Mouse (Mus musculus) liver, embryonic 14.5 days (tissue): ENCODE results near the gene Pld6. TPM values are rescaled to one million over a fixed set of nuclear protein-coding genes. Genes with fewer than 3 reads are reported as not detected.

ENCODE experiments used
- ATAC-seq: fragments of 200-750 bp; cut with Nextera tagmentation; 2 replicates; pipeline ENCODE4 v1.8.0; 2017; ENCODE audit warnings: moderate number of reproducible peaks, mild to moderate bottlenecking, moderate library complexity; ENCODE audit not compliant: insufficient read depth
- DNase-seq, 3 experiments: peaks; one replicate each; pipeline ENCODE4 v3.0.0-alpha.2; 2012 to 2013; ENCODE audit warnings: low read depth in 3 of 3, low spot score in 3 of 3
- H3K27ac ChIP-seq: fragments of 300-500 bp; sonication (generic); 2 replicates; pipeline ENCODE4 v1.5.1; 2014; ENCODE audit warnings: moderate library complexity, mild to moderate bottlenecking, control low read depth, inconsistent platforms
- H3K27me3 ChIP-seq: fragments of 300-500 bp; sonication (generic); 2 replicates; pipeline ENCODE4 v1.6.1; 2014; ENCODE audit warnings: mild to moderate bottlenecking, low read length, moderate library complexity; ENCODE audit not compliant: control insufficient read depth, insufficient read depth
- H3K36me3 ChIP-seq: fragments of 300-500 bp; sonication (generic); replicated peaks from 2 replicates; pipeline ENCODE4 v1.6.1; 2014; ENCODE audit warnings: low read depth; ENCODE audit not compliant: control insufficient read depth, insufficient read depth
- H3K4me1 ChIP-seq, 2 experiments: fragments of 200-500 bp in 1 of 2; fragments of 300-500 bp in 1 of 2; sonication (generic) in 1 of 2; replicated peaks; 2 replicates each; pipeline ENCODE4 v1.6.1; 2012 to 2014; ENCODE audit warnings: antibody characterized with exemption in 1 of 2, inconsistent platforms in 1 of 2, low read length in 1 of 2; ENCODE audit not compliant: control insufficient read depth in 2 of 2, insufficient read depth in 2 of 2
- H3K4me2 ChIP-seq: fragments of 300-500 bp; sonication (generic); 2 replicates; pipeline ENCODE4 v1.6.1; 2014; ENCODE audit warnings: low read depth, mild to moderate bottlenecking, control low read depth, moderate library complexity
- H3K4me3 ChIP-seq, 2 experiments: fragments of 200-500 bp in 1 of 2; fragments of 300-500 bp in 1 of 2; sonication (generic) in 1 of 2; 2 replicates each; pipeline ENCODE4 v1.5.1; 2012 to 2014; ENCODE audit warnings: low read depth in 2 of 2, low read length in 2 of 2, mild to moderate bottlenecking in 2 of 2, control low read depth in 1 of 2, inconsistent platforms in 1 of 2, moderate library complexity in 1 of 2; ENCODE audit not compliant: insufficient read depth in 1 of 2
- H3K9ac ChIP-seq: fragments of 300-500 bp; sonication (generic); replicated peaks from 2 replicates; pipeline ENCODE4 v1.6.1; 2014; ENCODE audit warnings: mild to moderate bottlenecking, control low read depth, moderate library complexity
- H3K9me3 ChIP-seq: fragments of 300-500 bp; sonication (generic); 2 replicates; pipeline ENCODE4 v1.6.1; 2016; ENCODE audit warnings: low read length, mixed read lengths; ENCODE audit not compliant: control insufficient read depth
- CTCF ChIP-seq: IDR thresholded peaks from 2 replicates; pipeline ENCODE4 v1.5.1; 2016; ENCODE audit warnings: antibody characterized with exemption, low read depth, control low read depth
- EP300 ChIP-seq: IDR thresholded peaks from 2 replicates; pipeline ENCODE4 v1.6.1; 2016; ENCODE audit warnings: antibody characterized with exemption, low read depth
- WGBS: fragments of 180-500 bp; shearing (Covaris S2); extraction: QIAGEN DNeasy Blood & Tissue Kit; methylation state at CpG from one replicate; pipeline ENCODE4 v1.1.7; 2014; ENCODE audit not compliant: insufficient replicate concordance; 5-methylcytosine and 5-hydroxymethylcytosine counted together
- polyA plus RNA-seq, 2 experiments: library from polyadenylated mRNA; depleted of rRNA in 1 of 2; stranded (reverse) in 1 of 2; unstranded in 1 of 2; fragments of >200 nt; fragmentation: Nextera tagmentation in 1 of 2; extraction: Ambion mirVana in 1 of 2; gene quantifications; 2 replicates each; pipeline versions ENCODE4 v1.2.1 to v1.2.3; 2012 to 2014

The Pld6 gene
- polyA plus RNA-seq (2012; rRNA removed) (1.9 TPM in 2 replicates), polyA plus RNA-seq (2014; fragmentation: Nextera tagmentation; extraction: Ambion mirVana) (0.50 and 0.68 TPM in 2 replicates)

GRCm38 (mm10) chr11:59787199-59787781, at the start of gene Pld6:
TSS of gene Pld6 (minus strand) at chr11:59787645.
- H3K4me3 ChIP-seq: peak within 1 kb of the TSS; percentile 20 to 54
- peaks cover 5% of the 10 kb centered on the region; the same call in 1 of the 2 replicates for H3K36me3 ChIP-seq
- peak within 1 kb of the TSS; percentile 51 for H3K9ac ChIP-seq
- ATAC-seq (peak; percentile 79), DNase-seq (peak in 2 of 3 experiments; percentile 30 to 43)
- H3K4me1 ChIP-seq: no peaks in the 10 kb centered on the region
- TF ChIP-seq CTCF (0 out of 2 replicates have a peak, but pooled peaks have one; percentile 10), EP300 (no peak)
- no peaks in the 10 kb centered on the region for H3K9me3 ChIP-seq
- no peaks in the 10 kb centered on the region for H3K27me3 ChIP-seq
- under 1% methylated on average over 51 of the region's 51 CpGs for WGBS
- no peak within 1 kb of the TSS for H3K27ac ChIP-seq
- H3K4me2 ChIP-seq: peak within 1 kb of the TSS; percentile 73

- ATAC-seq (no peak), DNase-seq (no peak)
- H3K36me3 ChIP-seq: peaks cover 84% of the 10 kb centered on the region
- no peak overlapping the region for H3K27ac ChIP-seq
- H3K9me3 ChIP-seq: no peaks in the 10 kb centered on the region
- no peak overlapping the region for H3K4me3 ChIP-seq
- no peak overlapping the region for H3K4me2 ChIP-seq
- WGBS: 82% methylated on average over 3 of the region's 3 CpGs
- H3K9ac ChIP-seq: no peak overlapping the region
- H3K27me3 ChIP-seq: no peaks in the 10 kb centered on the region
- H3K4me1 ChIP-seq: no peaks in the 10 kb centered on the region
- TF ChIP-seq EP300 (no peak), CTCF (no peak)
Measured at GRCm38 (mm10) chr11:59821625-59822024, 34.2 kb upstream of the Pld6 start.

GRCm38 (mm10) chr11:59817916-59818315, 30.5 kb upstream of the Pld6 start:
- Histone ChIP-seq H3K27me3 (no peaks in the 10 kb centered on the region), H3K9ac (no peak overlapping the region), H3K4me1 (peaks cover 0 to 4% of the 10 kb centered on the region in 2 experiments; a peak in 1 of 4 replicates), H3K36me3 (peaks cover 51% of the 10 kb centered on the region), H3K27ac (no peak overlapping the region), H3K4me2 (no peak overlapping the region), H3K9me3 (no peaks in the 10 kb centered on the region), H3K4me3 (no peak overlapping the region)
- ATAC-seq (no peak), DNase-seq (no peak)
- TF ChIP-seq CTCF (no peak), EP300 (no peak)
- WGBS: 83% methylated on average over 3 of the region's 3 CpGs

GRCm38 (mm10) chr11:59815482-59816065, 28.1 kb upstream of the Pld6 start:
- no peak overlapping the region for H3K4me2 ChIP-seq
- 67% methylated on average over 6 of the region's 6 CpGs for WGBS
- DNase-seq: no peak
- no peak overlapping the region for H3K4me3 ChIP-seq
- peaks cover 37% of the 10 kb centered on the region for H3K36me3 ChIP-seq
- H3K27me3 ChIP-seq: no peaks in the 10 kb centered on the region
- no peaks in the 10 kb centered on the region for H3K9me3 ChIP-seq
- H3K27ac ChIP-seq: no peak overlapping the region
- ATAC-seq: no peak
- no peak for TF ChIP-seq EP300
- TF ChIP-seq CTCF: no peak
- peaks cover 3 to 9% of the 10 kb centered on the region in 2 experiments; a peak in 3 of 4 replicates for H3K4me1 ChIP-seq
- no peak overlapping the region for H3K9ac ChIP-seq

GRCm38 (mm10) chr11:59814936-59815335, 27.5 kb upstream of the Pld6 start:
- ATAC-seq (no peak), DNase-seq (no peak)
- Histone ChIP-seq H3K36me3 (peaks cover 31% of the 10 kb centered on the region), H3K27me3 (no peaks in the 10 kb centered on the region), H3K4me2 (no peak overlapping the region), H3K4me3 (no peak overlapping the region), H3K4me1 (peaks cover 5 to 9% of the 10 kb centered on the region in 2 experiments; a peak in 3 of 4 replicates), H3K9ac (no peak overlapping the region), H3K9me3 (no peaks in the 10 kb centered on the region), H3K27ac (no peak overlapping the region)
- 62% methylated on average over 6 of the region's 6 CpGs for WGBS
- TF ChIP-seq EP300 (no peak), CTCF (no peak)
